Mouse (Mus musculus) right cerebral cortex, postnatal 14 days (tissue): ENCODE results near the gene Uri1.

Experiments
- DNase-seq: peaks from one replicate; pipeline ENCODE4 v3.0.0; 2022

Gene Uri1

GRCm38 (mm10) chr7:38023451-38023850, at the start of gene Uri1:
Uri1 (minus strand) TSS chr7:38023551.
- no peak for DNase-seq

- DNase-seq: no peak
These were observed 47.7 kb upstream of the Uri1 start for GRCm38 (mm10) chr7:38071065-38071464.

GRCm38 (mm10) chr7:38070663-38071062, 47.3 kb upstream of the Uri1 start:
- DNase-seq: no peak

GRCm38 (mm10) chr7:38064431-38064830, 41.1 kb upstream of the Uri1 start:
- DNase-seq: no peak

- DNase-seq: peak; percentile 89
These were observed 38.0 kb upstream of the Uri1 start for GRCm38 (mm10) chr7:38061060-38061970.

GRCm38 (mm10) chr7:38059636-38060330, 36.4 kb upstream of the Uri1 start:
- DNase-seq: no peak

GRCm38 (mm10) chr7:38059096-38059495, 35.7 kb upstream of the Uri1 start:
- no peak for DNase-seq

GRCm38 (mm10) chr7:38055996-38056395, 32.6 kb upstream of the Uri1 start:
- peak; percentile 25 for DNase-seq

- DNase-seq: no peak
These were observed 30.9 kb upstream of the Uri1 start for GRCm38 (mm10) chr7:38054246-38054645.

GRCm38 (mm10) chr7:38047229-38047628, 23.9 kb upstream of the Uri1 start:
- no peak for DNase-seq

GRCm38 (mm10) chr7:38041244-38041643, 17.9 kb upstream of the Uri1 start:
- no peak for DNase-seq

- DNase-seq: no peak
These were observed 14.2 kb upstream of the Uri1 start for GRCm38 (mm10) chr7:38037586-38037985.

GRCm38 (mm10) chr7:38031183-38031582, 7.8 kb upstream of the Uri1 start:
- DNase-seq: no peak

GRCm38 (mm10) chr7:38030606-38031005, 7.3 kb upstream of the Uri1 start:
- no peak for DNase-seq

- no peak for DNase-seq
These were observed 6.6 kb upstream of the Uri1 start for GRCm38 (mm10) chr7:38029986-38030385.

- DNase-seq: no peak
These were observed 5.7 kb upstream of the Uri1 start for GRCm38 (mm10) chr7:38029083-38029482.

- no peak for DNase-seq
These were observed 4.7 kb upstream of the Uri1 start for GRCm38 (mm10) chr7:38027940-38028600.

- DNase-seq: no peak
These were observed 1.5 kb upstream of the Uri1 start for GRCm38 (mm10) chr7:38024839-38025238.

- DNase-seq: no peak
These were observed 3.6 kb downstream of the Uri1 start for GRCm38 (mm10) chr7:38019770-38020169.

- peak; percentile 91 for DNase-seq
These were observed 4.0 kb downstream of the Uri1 start for GRCm38 (mm10) chr7:38019369-38019749.

- peak; percentile 49 for DNase-seq
These were observed 4.7 kb downstream of the Uri1 start for GRCm38 (mm10) chr7:38018416-38019368.

- DNase-seq: no peak
These were observed 8.0 kb downstream of the Uri1 start for GRCm38 (mm10) chr7:38015356-38015755.
